Mouse (Mus musculus) kidney, adult 8-10 months (tissue): Measurements from ENCODE around the gene Def8.

ENCODE experiments used
- DNase-seq, 2 experiments: peaks; one replicate each; pipeline ENCODE4 v3.0.0; 2022

The Def8 gene

GRCm38 (mm10) chr8:123492898-123493297 is 69.6 kb downstream of the Def8 start:
- no peak for DNase-seq

GRCm38 (mm10) chr8:123497699-123498098 is 74.4 kb downstream of the Def8 start:
- no peak for DNase-seq

- DNase-seq, result no peak
Measured at GRCm38 (mm10) chr8:123498963-123499362, 75.6 kb downstream of the Def8 start.

- no peak for DNase-seq
Measured at GRCm38 (mm10) chr8:123499556-123499955, 76.2 kb downstream of the Def8 start.

GRCm38 (mm10) chr8:123502192-123502591 is 78.9 kb downstream of the Def8 start:
- DNase-seq, result no peak

GRCm38 (mm10) chr8:123503801-123504467 is 80.6 kb downstream of the Def8 start:
- DNase-seq, result no peak

GRCm38 (mm10) chr8:123504591-123505195 is 81.4 kb downstream of the Def8 start:
- no peak for DNase-seq

- no peak for DNase-seq
Measured at GRCm38 (mm10) chr8:123505267-123505666, 81.9 kb downstream of the Def8 start.

GRCm38 (mm10) chr8:123505695-123506094 is 82.4 kb downstream of the Def8 start:
- no peak for DNase-seq

- no peak for DNase-seq
Measured at GRCm38 (mm10) chr8:123507153-123507552, 83.8 kb downstream of the Def8 start.

GRCm38 (mm10) chr8:123510819-123511218 is 87.5 kb downstream of the Def8 start:
- no peak for DNase-seq
